Mouse (Mus musculus) MEL (cell line): Measurements from ENCODE around the gene Nxpe5. TPM values are rescaled to one million over a fixed set of nuclear protein-coding genes. Genes with fewer than 3 reads are reported as not detected.

Source experiments
- DNase-seq: peaks from one replicate; pipeline ENCODE4 v3.0.0; 2011; ENCODE audit warnings: low read depth, low spot score
- H3K27ac ChIP-seq: 2 replicates; pipeline ENCODE4 v1.5.1; 2012; ENCODE audit warnings: low read depth, mild to moderate bottlenecking, control low read depth, low read length, moderate library complexity; ENCODE audit not compliant: control insufficient read depth
- H3K27me3 ChIP-seq, 2 experiments: fragments of 150-350 bp in 1 of 2; sonication (generic) in 1 of 2; 2 replicates each; pipeline ENCODE4 v1.6.1; 2012; ENCODE audit warnings: low read length in 2 of 2, mild to moderate bottlenecking in 2 of 2, improper control_type of control experiment in 1 of 2, moderate library complexity in 1 of 2; ENCODE audit not compliant: insufficient read depth in 2 of 2, control insufficient read depth in 1 of 2
- H3K36me3 ChIP-seq, 2 experiments: 2 replicates each; pipeline ENCODE4 v1.6.1; 2012 to 2014; ENCODE audit warnings: low read length in 2 of 2, improper control_type of control experiment in 1 of 2, inconsistent platforms in 1 of 2, mild to moderate bottlenecking in 1 of 2; ENCODE audit not compliant: insufficient read depth in 2 of 2, control insufficient read depth in 1 of 2
- H3K4me1 ChIP-seq, 2 experiments: fragments of 150-350 bp in 1 of 2; sonication (generic) in 1 of 2; 2 replicates each; pipeline ENCODE4 v1.6.1; 2012; ENCODE audit warnings: low read length in 2 of 2, improper control_type of control experiment in 1 of 2, mild to moderate bottlenecking in 1 of 2; ENCODE audit not compliant: insufficient read depth in 2 of 2, control insufficient read depth in 1 of 2
- H3K4me3 ChIP-seq, 2 experiments: fragments of 150-350 bp in 1 of 2; sonication (generic) in 1 of 2; 2 replicates each; pipeline ENCODE4 v1.5.1; 2012; ENCODE audit warnings: low read depth in 2 of 2, low read length in 2 of 2, mild to moderate bottlenecking in 2 of 2, moderate library complexity in 2 of 2, control low read depth in 1 of 2, improper control_type of control experiment in 1 of 2; ENCODE audit not compliant: control insufficient read depth in 1 of 2, insufficient read depth in 1 of 2
- H3K79me2 ChIP-seq: 2 replicates; pipeline ENCODE4 v1.6.1; 2012; ENCODE audit warnings: mild to moderate bottlenecking, low read length, moderate library complexity; ENCODE audit not compliant: control insufficient read depth, poor library complexity, insufficient read depth
- H3K9ac ChIP-seq: 2 replicates; pipeline ENCODE4 v1.6.1; 2012; ENCODE audit warnings: low read depth, mild to moderate bottlenecking, control low read depth, low read length, moderate library complexity; ENCODE audit not compliant: control insufficient read depth, poor library complexity, severe bottlenecking
- H3K9me3 ChIP-seq: fragments of 150-350 bp; sonication (generic); replicated peaks from 2 replicates; pipeline ENCODE4 v1.6.1; 2012; ENCODE audit warnings: mild to moderate bottlenecking, low read length, improper control_type of control experiment, moderate library complexity; ENCODE audit not compliant: insufficient read depth
- BHLHE40 ChIP-seq: IDR thresholded peaks from 2 replicates; pipeline ENCODE4 v1.6.1; 2012; ENCODE audit warnings: low read depth, mild to moderate bottlenecking, inconsistent platforms, low read length, improper control_type of control experiment, borderline replicate concordance
- CHD1 ChIP-seq: IDR thresholded peaks from 2 replicates; pipeline ENCODE4 v1.6.1; 2012; ENCODE audit warnings: low read depth, mild to moderate bottlenecking, inconsistent platforms, low read length, improper control_type of control experiment
- CHD2 ChIP-seq: IDR thresholded peaks from 2 replicates; pipeline ENCODE4 v1.6.1; 2011; ENCODE audit warnings: low read length, improper control_type of control experiment
- CTCF ChIP-seq, 3 experiments: IDR thresholded peaks in 2 of 3; conservative IDR thresholded peaks in 1 of 3; 2 replicates each; pipeline ENCODE4 v1.5.1; 2011 to 2012; ENCODE audit warnings: low read length in 3 of 3, low read depth in 2 of 3, mild to moderate bottlenecking in 2 of 3, improper control_type of control experiment in 1 of 3, inconsistent platforms in 1 of 3, mixed read lengths in 1 of 3, moderate library complexity in 1 of 3; ENCODE audit not compliant: control insufficient read depth in 1 of 3, insufficient read depth in 1 of 3, poor library complexity in 1 of 3, severe bottlenecking in 1 of 3
- E2F4 ChIP-seq: IDR thresholded peaks from 2 replicates; pipeline ENCODE4 v1.6.1; 2011; ENCODE audit warnings: low read depth, low read length, improper control_type of control experiment, borderline replicate concordance
- ELF1 ChIP-seq: IDR thresholded peaks from 2 replicates; pipeline ENCODE4 v1.6.1; 2014; ENCODE audit warnings: low read depth, mild to moderate bottlenecking, inconsistent platforms, low read length, improper control_type of control experiment, moderate library complexity
- EP300 ChIP-seq, 2 experiments: IDR thresholded peaks; 2 replicates each; pipeline ENCODE4 v1.6.1; 2011; ENCODE audit warnings: improper control_type of control experiment in 2 of 2, low read length in 2 of 2, low read depth in 1 of 2, mild to moderate bottlenecking in 1 of 2
- ETS1 ChIP-seq: IDR thresholded peaks from 2 replicates; pipeline ENCODE4 v1.6.1; 2012; ENCODE audit warnings: low read depth, mild to moderate bottlenecking, inconsistent platforms, low read length, improper control_type of control experiment, moderate library complexity
- GABPA ChIP-seq: IDR thresholded peaks from 2 replicates; pipeline ENCODE4 v1.6.1; 2012; ENCODE audit warnings: low read depth, mild to moderate bottlenecking, inconsistent platforms, low read length, improper control_type of control experiment, moderate library complexity
- HCFC1 ChIP-seq: IDR thresholded peaks from 2 replicates; pipeline ENCODE4 v1.6.1; 2012; ENCODE audit warnings: low read depth, mild to moderate bottlenecking, inconsistent platforms, low read length, improper control_type of control experiment, moderate library complexity
- KAT2A ChIP-seq: conservative IDR thresholded peaks from 2 replicates; pipeline ENCODE4 v1.6.1; 2012; ENCODE audit warnings: low read depth, low read length, improper control_type of control experiment, inconsistent platforms
- MAFK ChIP-seq: IDR thresholded peaks from 2 replicates; pipeline ENCODE4 v1.6.1; 2011; ENCODE audit warnings: low read depth, mild to moderate bottlenecking, low read length, improper control_type of control experiment, borderline replicate concordance
- MAX ChIP-seq: IDR thresholded peaks from 2 replicates; pipeline ENCODE4 v1.6.1; 2011; ENCODE audit warnings: low read length, improper control_type of control experiment
- MAZ ChIP-seq: IDR thresholded peaks from 2 replicates; pipeline ENCODE4 v1.6.1; 2012; ENCODE audit warnings: low read depth, mild to moderate bottlenecking, inconsistent platforms, low read length, improper control_type of control experiment
- MEF2A ChIP-seq: IDR thresholded peaks from 2 replicates; pipeline ENCODE4 v1.6.1; 2014; ENCODE audit warnings: low read depth, mild to moderate bottlenecking, inconsistent platforms, low read length, improper control_type of control experiment; ENCODE audit not compliant: poor library complexity, insufficient replicate concordance, severe bottlenecking; ENCODE audit errors: extremely low read depth
- MXI1 ChIP-seq: IDR thresholded peaks from 2 replicates; pipeline ENCODE4 v1.6.1; 2011; ENCODE audit warnings: mild to moderate bottlenecking, low read depth, low read length, improper control_type of control experiment
- MYB ChIP-seq: IDR thresholded peaks from 2 replicates; pipeline ENCODE4 v1.6.1; 2011; ENCODE audit warnings: mild to moderate bottlenecking, low read depth, low read length, improper control_type of control experiment
- MYC ChIP-seq: IDR thresholded peaks from 2 replicates; pipeline ENCODE4 v1.6.1; 2011; ENCODE audit warnings: low read depth, mild to moderate bottlenecking, low read length, improper control_type of control experiment, moderate library complexity
- NELFE ChIP-seq: IDR thresholded peaks from 2 replicates; pipeline ENCODE4 v1.6.1; 2011; ENCODE audit warnings: low read depth, low read length, improper control_type of control experiment
- POLR2AphosphoS2 ChIP-seq: IDR thresholded peaks from 2 replicates; pipeline ENCODE4 v1.6.1; 2011; ENCODE audit warnings: low read length, improper control_type of control experiment
- RAD21 ChIP-seq: IDR thresholded peaks from 2 replicates; pipeline ENCODE4 v1.6.1; 2011; ENCODE audit warnings: mild to moderate bottlenecking, low read depth, low read length, improper control_type of control experiment
- SIN3A ChIP-seq: IDR thresholded peaks from 2 replicates; pipeline ENCODE4 v1.6.1; 2012; ENCODE audit warnings: low read length, improper control_type of control experiment, inconsistent platforms
- TBP ChIP-seq: IDR thresholded peaks from 2 replicates; pipeline ENCODE4 v1.8.0; 2011; ENCODE audit warnings: low read depth, low read length, improper control_type of control experiment
- TCF12 ChIP-seq: IDR thresholded peaks from 2 replicates; pipeline ENCODE4 v1.6.1; 2014; ENCODE audit warnings: low read depth, mild to moderate bottlenecking, inconsistent platforms, low read length, improper control_type of control experiment, moderate library complexity
- ZKSCAN1 ChIP-seq: IDR thresholded peaks from 2 replicates; pipeline ENCODE4 v1.6.1; 2012; ENCODE audit warnings: low read depth, mild to moderate bottlenecking, inconsistent platforms, low read length, improper control_type of control experiment, moderate library complexity
- polyA plus RNA-seq, 2 experiments: library from polyadenylated mRNA; stranded (reverse) in 1 of 2; unstranded in 1 of 2; fragments of >175 nt in 1 of 2; fragments of >200 nt in 1 of 2; gene quantifications; 2 replicates each; pipeline versions ENCODE4 v1.2.1 to v1.2.4; 2012; ENCODE audit warnings: low replicate concordance in 2 of 2, low read depth in 1 of 2; ENCODE audit not compliant: insufficient read length in 2 of 2, insufficient read depth in 1 of 2, missing spikeins in 1 of 2
- total RNA-seq: library from RNA; depleted of rRNA; stranded (reverse); fragments of 300-350 nt; gene quantifications from 2 replicates; pipeline ENCODE4 v1.2.3, GENCODE M21; 2012

Nxpe5 gene
- total and polyA plus RNA-seq, 3 experiments: not detected

DNA sequence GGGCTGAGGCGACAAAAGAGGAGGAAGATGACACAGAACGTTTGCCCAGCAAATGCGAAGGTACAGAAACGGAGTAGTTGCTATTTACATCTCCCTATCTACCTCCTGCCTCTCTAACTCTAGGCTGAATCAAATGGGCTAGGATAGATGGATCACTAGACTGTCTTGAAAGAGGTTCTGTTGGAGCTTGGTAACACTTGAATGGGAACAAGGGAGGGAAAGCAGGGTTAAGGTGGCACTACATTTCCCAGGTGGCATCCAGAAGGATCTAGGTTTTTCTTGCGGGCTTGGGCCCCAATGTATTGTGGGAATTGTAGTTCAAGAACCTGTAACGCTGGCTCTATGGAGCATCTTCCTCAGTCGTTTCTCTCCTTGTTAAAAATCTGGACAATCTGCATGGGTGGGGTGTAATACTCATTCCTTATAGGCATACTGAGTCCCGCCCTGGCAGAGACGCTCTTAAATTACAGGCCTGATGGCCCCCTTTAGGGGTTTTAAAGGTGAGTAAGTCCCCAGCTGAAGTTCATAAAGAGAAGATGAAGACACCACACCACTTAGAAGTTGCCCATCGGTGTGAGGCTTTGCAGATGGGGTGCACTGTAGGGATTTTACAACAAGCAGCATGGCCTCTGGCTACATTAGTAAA, 37.9 kb upstream of the Nxpe5 start:
- Histone ChIP-seq H3K27me3 (no peaks in the 10 kb centered on the region), H3K79me2 (peaks cover 6% of the 10 kb centered on the region; the same call in 1 of the 2 replicates), H3K9ac (peak overlapping the region; percentile 69), H3K36me3 (peaks cover 0 to 5% of the 10 kb centered on the region in 2 experiments; a peak in 2 of 4 replicates), H3K4me1 (peaks cover 0 to 5% of the 10 kb centered on the region in 2 experiments; a peak in 1 of 4 replicates), H3K9me3 (no peaks in the 10 kb centered on the region), H3K27ac (peak overlapping the region; percentile 29), H3K4me3 (peak overlapping the region; percentile 41 to 58)
- TF ChIP-seq CTCF (IDR thresholded peaks at IDR 0.05 in 2 of 3, conservative IDR thresholded peaks at IDR 0.05 in 1 of 3; ENCODE audit: control insufficient read depth in 1 of 3, insufficient read depth in 1 of 3, low read depth in 2 of 3, low read length in 3 of 3, poor library complexity in 1 of 3, severe bottlenecking in 1 of 3) (no peak), KAT2A (peak; percentile 80; the same call in 1 of the 2 replicates), RAD21 (no peak), ZKSCAN1 (no peak), SIN3A (peak; percentile 0; the same call in 1 of the 2 replicates), TCF12 (no peak), NELFE (no peak), ELF1 (no peak), HCFC1 (peak; percentile 93)
- DNase-seq: peak; percentile 92

DNA sequence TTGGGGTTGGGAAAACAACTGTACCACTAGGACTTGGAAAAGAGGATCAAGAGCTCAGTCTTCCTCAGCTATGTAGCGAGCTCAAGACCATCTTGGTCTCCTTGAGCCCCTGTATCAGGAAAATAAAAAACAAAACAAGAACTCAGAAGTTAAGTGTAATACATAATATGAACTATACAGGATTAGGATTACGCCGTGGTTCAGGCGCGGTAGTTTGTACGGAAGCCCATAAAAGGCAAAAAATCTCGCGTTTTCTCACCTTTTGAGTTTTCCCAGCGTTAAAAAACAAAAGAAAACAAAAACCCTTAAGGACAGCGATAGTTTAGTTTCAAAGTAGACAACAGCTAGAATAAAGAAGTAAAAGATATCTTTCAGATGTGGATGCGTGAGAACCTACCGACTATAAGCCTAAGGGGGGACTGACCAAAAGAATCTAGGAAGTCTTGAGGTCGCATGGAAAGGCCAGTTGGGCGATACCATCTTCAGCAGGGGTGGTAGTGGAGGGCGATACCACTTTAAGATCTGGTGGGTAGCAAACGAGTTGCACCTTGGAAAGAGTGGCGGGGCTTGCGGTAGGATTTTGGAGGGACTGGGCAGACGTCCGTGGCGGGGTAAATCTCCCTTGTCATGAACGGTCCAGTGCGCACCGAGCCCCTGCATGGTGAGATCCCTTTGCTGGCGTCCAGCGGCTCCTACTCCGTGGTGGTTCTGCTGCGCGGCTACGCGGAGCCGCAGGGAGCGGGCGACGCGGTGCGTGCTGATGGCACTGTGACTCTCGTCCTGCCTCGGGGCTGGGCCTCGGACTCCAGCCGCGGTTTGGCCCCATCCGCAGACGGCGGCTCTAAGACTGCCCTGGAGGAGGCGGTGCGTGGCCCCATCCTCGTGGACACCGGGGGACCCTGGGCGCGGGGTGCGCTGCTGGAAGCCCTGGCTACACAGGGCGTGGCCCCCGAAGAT, 31.6 kb upstream of the Nxpe5 start, which contains the start of gene Mblac1:
Mblac1 (plus strand) TSS at position 544 of the 957 bp plus-strand sequence.
- no peaks in the 10 kb centered on the region; a peak in 1 of 4 replicates for H3K4me1 ChIP-seq
- DNase-seq: peak; percentile 96
- H3K9ac ChIP-seq: peak within 1 kb of the TSS; percentile 71
- H3K4me3 ChIP-seq: peak within 1 kb of the TSS; percentile 65
- H3K27ac ChIP-seq: peak within 1 kb of the TSS; percentile 78
- peaks cover 0 to 3% of the 10 kb centered on the region in 2 experiments; a peak in 2 of 4 replicates for H3K36me3 ChIP-seq
- peaks cover 4% of the 10 kb centered on the region; the same call in 1 of the 2 replicates for H3K79me2 ChIP-seq
- H3K9me3 ChIP-seq: no peaks in the 10 kb centered on the region
- no peaks in the 10 kb centered on the region for H3K27me3 ChIP-seq
- peak; percentile 67 for TF ChIP-seq HCFC1
- TF ChIP-seq MEF2A: 0 out of 2 replicates have a peak, but pooled peaks have one; percentile 32
- peak; percentile 45; the same call in 1 of the 2 replicates for TF ChIP-seq CHD2
- peak; percentile 42 for TF ChIP-seq BHLHE40
- no peak for TF ChIP-seq ZKSCAN1
- peak; percentile 7; the same call in 1 of the 2 replicates for TF ChIP-seq ETS1
- TF ChIP-seq POLR2AphosphoS2: peak; percentile 84
- TF ChIP-seq ELF1: peak; percentile 65; the same call in 1 of the 2 replicates
- peak; percentile 69 for TF ChIP-seq MYB
- peak; percentile 27; the same call in 1 of the 2 replicates for TF ChIP-seq E2F4
- peak; percentile 59; the same call in 1 of the 2 replicates for TF ChIP-seq MAZ
- TF ChIP-seq MYC: peak; percentile 65; the same call in 1 of the 2 replicates
- peak; percentile 14 to 41; a peak in 1 of 4 replicates for TF ChIP-seq EP300 (IDR thresholded peaks at IDR 0.05; ENCODE audit: low read depth in 1 of 2, low read length in 2 of 2)
- peak; percentile 99 for TF ChIP-seq CHD1
- peak; percentile 90 for TF ChIP-seq NELFE
- TF ChIP-seq MAFK: peak; percentile 72
- TF ChIP-seq CTCF (IDR thresholded peaks at IDR 0.05 in 2 of 3, conservative IDR thresholded peaks at IDR 0.05 in 1 of 3; ENCODE audit: control insufficient read depth in 1 of 3, insufficient read depth in 1 of 3, low read depth in 2 of 3, low read length in 3 of 3, poor library complexity in 1 of 3, severe bottlenecking in 1 of 3): no peak
- peak; percentile 67 for TF ChIP-seq MAX
- peak; percentile 80 for TF ChIP-seq MXI1
- TF ChIP-seq GABPA: no peak
- TF ChIP-seq TBP: peak; percentile 97
- peak; percentile 10 for TF ChIP-seq TCF12
- no peak; the same call in none of the 2 replicates for TF ChIP-seq SIN3A
